Mouse (Mus musculus) hindbrain, embryonic 10.5 days (tissue): ENCODE measurements at regions not wholly inside any gene's neighbourhood (a gene's known extent, or its start where the extent isn't known, plus 50 kb on each side); places are given as distances from the start of the nearest gene placed in this dataset.
A peak's percentile ranks its signal among the peaks of the same experiment; 100 is the strongest.

Experiments used
- DNase-seq: peaks from one replicate; pipeline ENCODE4 v3.0.0-alpha.2; 2017; ENCODE audit warnings: low spot score
- H3K27ac ChIP-seq: fragments of 300-500 bp; sonication (generic); 2 replicates; pipeline ENCODE4 v1.5.1; 2016; ENCODE audit warnings: mild to moderate bottlenecking, moderate library complexity
- H3K27me3 ChIP-seq: fragments of 300-500 bp; sonication (generic); 2 replicates; pipeline ENCODE4 v1.6.1; 2016; ENCODE audit warnings: mild to moderate bottlenecking; ENCODE audit not compliant: poor library complexity, insufficient read depth, severe bottlenecking
- H3K36me3 ChIP-seq: fragments of 300-500 bp; sonication (generic); 2 replicates; pipeline ENCODE4 v1.6.1; 2016; ENCODE audit warnings: mild to moderate bottlenecking, moderate library complexity
- H3K4me1 ChIP-seq: fragments of 300-500 bp; sonication (generic); replicated peaks from 2 replicates; pipeline ENCODE4 v1.6.1; 2016; ENCODE audit warnings: mild to moderate bottlenecking
- H3K4me3 ChIP-seq: fragments of 300-500 bp; sonication (generic); 2 replicates; pipeline ENCODE4 v1.5.1; 2016; ENCODE audit warnings: mild to moderate bottlenecking, moderate library complexity
- H3K9me3 ChIP-seq: fragments of 300-500 bp; sonication (generic); 2 replicates; pipeline ENCODE4 v1.6.1; 2016; ENCODE audit warnings: mild to moderate bottlenecking, moderate library complexity
- WGBS: fragments of 180-500 bp; shearing (Covaris S2); methylation state at CpG from one replicate; pipeline ENCODE4 v1.1.7; 2016; 5-methylcytosine and 5-hydroxymethylcytosine counted together

DNA sequence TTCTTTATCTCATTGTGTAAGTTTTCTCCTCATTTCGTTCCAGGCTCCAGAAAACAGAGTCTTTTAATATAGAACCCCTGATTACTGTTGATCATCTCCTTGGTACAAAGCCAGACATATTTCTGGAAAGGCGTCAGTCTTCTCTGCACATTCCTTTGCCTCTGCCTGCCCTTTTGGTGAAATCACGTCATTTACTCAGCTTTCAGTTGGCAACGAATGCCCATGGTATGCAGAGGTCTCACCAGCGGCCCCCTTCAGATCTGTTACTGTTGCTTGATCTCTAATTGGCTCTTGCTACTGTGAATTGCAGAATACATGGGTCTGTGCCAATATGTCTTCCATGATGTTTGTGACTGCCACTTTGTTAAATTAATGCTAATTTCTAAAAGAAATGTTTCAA is 412.0 kb upstream of the Pitx2 start:
- Histone ChIP-seq H3K36me3 (no peaks in the 10 kb centered on the region), H3K27me3 (no peaks in the 10 kb centered on the region), H3K9me3 (no peaks in the 10 kb centered on the region), H3K4me1 (0 out of 2 replicates have a peak, but pooled peaks cover 4% of the 10 kb centered on the region), H3K4me3 (no peak overlapping the region), H3K27ac (no peak overlapping the region)
- WGBS = 85% methylated on average over 5 of the region's 5 CpGs
- DNase-seq = no peak

DNA sequence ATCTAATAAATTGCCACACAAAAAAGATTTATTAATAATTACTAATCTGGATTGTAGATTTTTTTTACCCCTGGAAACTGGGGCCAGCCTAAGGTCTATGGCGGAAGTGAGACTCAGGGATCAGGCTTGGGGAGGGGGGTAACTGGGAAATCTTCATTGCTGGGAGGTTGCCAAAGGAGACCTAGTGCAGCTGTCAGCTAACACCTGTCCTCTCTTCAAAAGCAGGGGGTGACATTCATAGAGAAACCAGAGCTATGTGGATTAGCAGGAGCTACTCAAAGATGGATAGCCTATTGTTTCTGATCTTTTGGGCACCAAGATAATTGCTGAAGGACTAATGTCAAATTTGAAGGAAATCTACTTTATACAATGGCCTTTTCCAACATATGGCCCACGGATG is 403.7 kb upstream of the Pitx2 start:
- Histone ChIP-seq H3K4me1 (0 out of 2 replicates have a peak, but pooled peaks cover 8% of the 10 kb centered on the region), H3K9me3 (no peaks in the 10 kb centered on the region), H3K27me3 (no peaks in the 10 kb centered on the region), H3K27ac (no peak overlapping the region), H3K36me3 (no peaks in the 10 kb centered on the region), H3K4me3 (no peak overlapping the region)
- no peak for DNase-seq
- 90% methylated on average over 2 of the region's 2 CpGs for WGBS

DNA sequence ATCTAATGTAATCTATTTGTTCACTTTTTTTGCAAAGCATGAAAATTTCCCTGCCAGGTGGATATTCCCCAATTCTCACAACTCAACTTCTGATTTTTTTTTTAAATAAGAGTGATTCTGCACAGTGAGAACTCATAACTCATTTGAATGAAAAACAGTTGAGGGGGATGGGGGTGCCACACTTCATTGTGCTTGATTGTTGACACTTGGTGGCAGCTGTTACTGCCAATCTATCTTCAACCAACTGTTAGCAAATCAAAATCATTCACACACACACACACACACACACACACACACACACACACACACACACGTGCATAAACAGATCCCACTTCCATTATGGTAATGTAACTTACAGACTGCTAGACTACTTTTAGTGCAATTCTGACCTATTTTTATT is 401.8 kb upstream of the Pitx2 start:
- H3K27me3 ChIP-seq = no peaks in the 10 kb centered on the region
- DNase-seq = no peak
- no peaks in the 10 kb centered on the region for H3K9me3 ChIP-seq
- H3K4me1 ChIP-seq = 0 out of 2 replicates have a peak, but pooled peaks cover 4% of the 10 kb centered on the region
- H3K4me3 ChIP-seq = no peak overlapping the region
- 74% methylated on average over 1 of the region's 1 CpGs for WGBS
- H3K27ac ChIP-seq = no peak overlapping the region
- H3K36me3 ChIP-seq = no peaks in the 10 kb centered on the region

DNA sequence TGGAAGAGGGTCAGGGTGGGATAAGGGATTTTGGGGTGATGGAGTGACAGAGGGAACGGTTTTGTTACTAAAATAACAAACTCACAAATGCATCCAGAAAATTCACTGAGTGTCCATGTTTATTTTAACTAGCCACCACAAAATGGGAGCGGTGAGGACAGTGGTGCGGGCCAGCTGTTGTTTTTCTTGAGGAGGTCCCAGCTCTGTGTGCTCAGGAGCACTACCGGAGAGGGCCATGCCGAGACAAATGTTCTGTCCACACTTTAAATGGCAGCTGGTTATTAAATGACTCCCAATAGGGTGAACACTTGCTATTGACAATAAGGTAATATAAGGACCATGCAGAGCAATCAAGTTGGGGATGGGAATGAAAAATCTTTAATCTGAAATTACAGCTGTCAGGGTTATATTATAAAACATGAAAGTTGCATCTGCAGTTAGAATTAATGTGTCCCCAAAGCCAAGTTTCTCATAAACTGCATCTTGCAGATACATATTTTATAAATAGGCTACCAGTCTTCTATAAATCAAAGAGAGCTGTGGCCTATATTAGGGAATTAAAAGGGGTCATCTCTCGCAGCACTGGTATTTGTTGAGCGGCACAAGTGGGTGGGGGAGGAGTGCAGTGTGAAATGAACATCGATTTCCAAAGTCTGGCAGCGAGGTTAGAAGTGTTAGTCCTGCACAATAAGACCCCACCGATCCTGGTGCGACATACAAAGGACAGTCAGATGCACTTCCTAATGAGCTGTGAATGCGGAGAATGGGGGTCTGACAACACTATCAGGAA is 370.1 kb upstream of the Pitx2 start:
- H3K27ac ChIP-seq = no peak overlapping the region
- H3K4me3 ChIP-seq = no peak overlapping the region
- H3K36me3 ChIP-seq = no peaks in the 10 kb centered on the region
- peak; percentile 8 for DNase-seq
- peaks cover 9% of the 10 kb centered on the region for H3K4me1 ChIP-seq
- H3K27me3 ChIP-seq = peaks cover 5% of the 10 kb centered on the region; the same call in 1 of the 2 replicates
- H3K9me3 ChIP-seq = no peaks in the 10 kb centered on the region
- whole genome bisulfite sequencing = 39% methylated on average over 12 of the region's 12 CpGs

DNA sequence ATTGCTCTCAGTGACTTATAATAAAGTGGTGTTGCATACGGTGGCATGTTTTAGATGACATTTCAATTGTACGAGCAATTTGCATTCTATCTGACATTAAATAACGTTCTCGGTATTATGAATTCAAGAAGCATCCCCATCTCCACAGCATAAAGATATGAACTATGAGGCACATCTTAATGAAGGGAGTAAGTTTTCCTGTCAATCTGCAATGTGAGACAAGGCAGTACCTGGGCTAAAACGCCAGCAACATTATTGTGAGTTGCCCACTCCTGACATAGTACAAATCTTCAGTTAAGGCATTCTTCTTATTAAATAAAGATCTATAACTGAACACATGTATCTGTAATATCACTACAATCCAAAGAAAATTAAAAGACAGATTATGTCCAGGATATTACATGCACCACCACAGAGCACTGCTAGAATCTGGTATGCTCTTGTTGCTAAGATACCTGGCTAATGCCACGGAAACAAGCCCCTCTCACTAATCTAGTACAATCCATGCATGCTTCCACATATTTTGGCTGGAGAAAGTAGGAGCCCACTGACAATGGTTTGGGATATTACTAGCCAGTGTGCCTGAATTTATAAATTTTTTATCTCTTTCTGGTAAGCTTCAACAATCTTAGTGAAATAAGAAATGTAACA is 349.2 kb upstream of the Pitx2 start:
- Histone ChIP-seq H3K9me3 (no peaks in the 10 kb centered on the region), H3K4me1 (no peaks in the 10 kb centered on the region), H3K27ac (no peak overlapping the region), H3K27me3 (no peaks in the 10 kb centered on the region), H3K36me3 (no peaks in the 10 kb centered on the region), H3K4me3 (no peak overlapping the region)
- no peak for DNase-seq
- 89% methylated on average over 6 of the region's 6 CpGs for WGBS

DNA sequence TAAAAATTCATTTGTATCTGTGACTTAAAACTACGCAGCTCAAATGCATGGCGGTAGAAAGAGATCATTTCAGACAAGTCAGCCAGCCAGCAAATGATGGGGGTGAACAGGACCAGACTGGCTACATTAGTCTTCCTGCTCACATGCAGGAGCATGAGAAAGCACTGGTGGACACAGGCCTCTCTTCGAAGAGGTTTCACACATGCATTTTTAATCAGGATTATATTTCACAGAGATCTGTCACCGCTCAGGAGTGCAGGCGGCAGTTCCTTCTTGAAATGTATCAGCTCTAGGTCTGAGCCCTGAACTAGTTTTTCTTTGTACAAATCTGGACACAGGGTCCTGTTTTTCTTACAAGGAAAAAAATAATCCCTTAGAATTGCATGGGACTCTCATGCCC is 343.2 kb upstream of the Pitx2 start:
- peak; percentile 6 for DNase-seq
- Histone ChIP-seq H3K4me3 (no peak overlapping the region), H3K9me3 (no peaks in the 10 kb centered on the region), H3K27ac (no peak overlapping the region), H3K27me3 (no peaks in the 10 kb centered on the region), H3K36me3 (no peaks in the 10 kb centered on the region), H3K4me1 (no peaks in the 10 kb centered on the region)
- 77% methylated on average over 5 of the region's 5 CpGs for WGBS

DNA sequence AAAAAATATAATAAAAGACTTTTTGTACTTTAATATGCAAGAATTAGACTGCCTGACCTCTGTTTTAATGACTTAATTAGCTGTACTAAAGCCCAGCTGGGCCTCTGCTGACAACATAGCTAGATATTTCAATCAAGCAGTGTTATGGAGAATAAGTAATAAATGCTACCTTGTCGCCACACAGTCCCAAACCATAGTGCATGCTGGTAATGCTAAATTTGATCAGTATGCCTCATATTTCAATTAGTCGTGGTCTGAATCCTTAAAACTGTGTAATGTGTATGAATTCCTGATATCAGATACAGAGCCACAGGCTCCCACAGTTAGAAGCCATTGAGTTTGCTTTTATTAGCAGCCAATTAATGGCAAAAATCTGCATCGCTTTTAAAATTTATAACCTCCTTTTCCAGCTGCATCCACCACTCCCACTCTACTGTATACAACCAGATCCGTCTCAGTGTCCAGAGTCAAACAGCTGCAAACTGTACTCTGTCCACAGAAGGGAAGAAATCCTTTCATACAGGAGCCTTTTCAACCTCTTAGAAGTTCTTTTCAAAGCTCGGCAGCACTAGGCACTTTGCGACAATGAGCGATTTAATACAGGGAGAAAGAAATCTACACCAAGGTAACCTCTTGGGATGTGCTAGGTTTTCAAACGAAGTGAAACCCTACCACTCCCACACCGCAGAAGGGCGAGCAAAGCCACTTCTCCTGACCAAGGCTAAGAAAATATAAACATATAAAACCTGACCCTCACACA is 317.8 kb upstream of the Pitx2 start:
- 50% methylated on average over 10 of the region's 10 CpGs for WGBS
- H3K36me3 ChIP-seq = no peaks in the 10 kb centered on the region
- no peaks in the 10 kb centered on the region for H3K9me3 ChIP-seq
- H3K27ac ChIP-seq = no peak overlapping the region
- no peaks in the 10 kb centered on the region for H3K27me3 ChIP-seq
- DNase-seq = peak; percentile 2
- no peak overlapping the region for H3K4me3 ChIP-seq
- 0 out of 2 replicates have a peak, but pooled peaks cover 5% of the 10 kb centered on the region for H3K4me1 ChIP-seq

DNA sequence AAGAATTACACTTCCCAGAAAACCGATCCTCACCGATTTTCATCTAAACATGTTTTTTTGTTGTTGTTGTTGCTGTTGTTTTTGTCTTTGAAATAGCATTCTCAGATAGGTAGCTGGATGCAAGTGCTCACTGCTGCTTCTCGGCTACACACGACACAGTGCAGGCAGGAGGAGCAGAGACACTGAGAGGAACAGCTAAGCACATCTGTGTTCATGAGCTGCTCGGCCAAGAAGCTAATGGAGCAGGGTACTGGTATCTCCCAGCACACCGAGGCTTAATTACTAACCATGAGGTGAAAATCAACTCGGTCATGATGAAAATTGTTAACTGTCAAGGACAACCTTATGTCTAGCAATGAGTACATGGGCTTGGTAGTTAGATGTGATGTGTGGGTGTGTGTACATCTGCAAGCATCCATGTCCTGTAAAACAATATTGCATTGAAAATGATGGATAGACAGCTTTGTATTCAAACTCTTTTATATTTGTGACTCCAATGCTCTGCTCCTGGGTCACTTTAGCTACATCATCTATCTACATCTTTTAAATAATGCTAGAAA is 316.0 kb upstream of the Pitx2 start:
- Histone ChIP-seq H3K36me3 (no peaks in the 10 kb centered on the region), H3K27me3 (no peaks in the 10 kb centered on the region), H3K9me3 (no peaks in the 10 kb centered on the region), H3K4me1 (0 out of 2 replicates have a peak, but pooled peaks cover 5% of the 10 kb centered on the region), H3K27ac (no peak overlapping the region), H3K4me3 (no peak overlapping the region)
- 80% methylated on average over 7 of the region's 7 CpGs for WGBS
- DNase-seq = no peak

DNA sequence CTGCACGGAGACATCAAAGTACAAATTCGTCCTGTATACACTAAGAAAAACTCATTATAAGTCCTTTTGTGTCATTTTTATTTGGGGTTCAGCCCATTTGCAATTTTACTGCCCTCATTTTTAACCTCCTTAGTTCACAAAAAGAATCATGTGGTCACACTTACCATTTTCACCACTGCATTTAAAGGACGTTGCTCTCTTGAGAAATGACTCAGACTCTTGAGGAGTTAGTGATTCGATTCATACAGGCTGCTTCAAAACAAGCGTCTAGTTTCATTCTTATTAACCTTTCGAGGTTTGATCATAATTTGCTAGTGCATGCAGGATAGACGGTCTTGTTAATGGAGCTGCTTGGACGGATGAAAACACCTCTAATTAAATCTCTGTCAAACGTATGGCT is 313.0 kb upstream of the Pitx2 start:
- Histone ChIP-seq H3K27me3 (no peaks in the 10 kb centered on the region), H3K4me1 (0 out of 2 replicates have a peak, but pooled peaks cover 5% of the 10 kb centered on the region), H3K9me3 (no peaks in the 10 kb centered on the region), H3K4me3 (no peak overlapping the region), H3K36me3 (no peaks in the 10 kb centered on the region), H3K27ac (no peak overlapping the region)
- no peak for DNase-seq
- 78% methylated on average over 9 of the region's 9 CpGs for WGBS

DNA sequence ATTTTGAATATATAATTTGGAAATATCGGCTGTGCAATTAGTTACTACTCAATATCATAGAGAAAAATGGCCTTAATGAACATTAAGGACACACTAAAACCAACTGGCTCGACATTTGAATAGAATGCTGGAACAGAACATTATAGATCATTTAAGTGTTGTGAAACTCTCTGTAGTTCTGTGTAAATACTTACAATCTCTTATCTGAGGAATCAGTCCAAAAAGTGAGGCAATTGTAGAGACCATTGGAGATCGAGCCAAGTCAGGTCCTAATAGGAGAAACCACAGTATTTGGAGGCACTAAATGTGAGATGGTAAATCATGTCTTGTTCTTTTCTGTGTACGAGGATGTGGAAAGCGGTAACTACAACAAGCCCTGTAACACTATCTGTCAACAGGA is 308.6 kb upstream of the Pitx2 start:
- no peaks in the 10 kb centered on the region for H3K36me3 ChIP-seq
- H3K27ac ChIP-seq = no peak overlapping the region
- H3K9me3 ChIP-seq = no peaks in the 10 kb centered on the region
- no peak for DNase-seq
- WGBS = 92% methylated on average over 5 of the region's 5 CpGs
- H3K4me3 ChIP-seq = no peak overlapping the region
- no peaks in the 10 kb centered on the region for H3K4me1 ChIP-seq
- no peaks in the 10 kb centered on the region for H3K27me3 ChIP-seq

DNA sequence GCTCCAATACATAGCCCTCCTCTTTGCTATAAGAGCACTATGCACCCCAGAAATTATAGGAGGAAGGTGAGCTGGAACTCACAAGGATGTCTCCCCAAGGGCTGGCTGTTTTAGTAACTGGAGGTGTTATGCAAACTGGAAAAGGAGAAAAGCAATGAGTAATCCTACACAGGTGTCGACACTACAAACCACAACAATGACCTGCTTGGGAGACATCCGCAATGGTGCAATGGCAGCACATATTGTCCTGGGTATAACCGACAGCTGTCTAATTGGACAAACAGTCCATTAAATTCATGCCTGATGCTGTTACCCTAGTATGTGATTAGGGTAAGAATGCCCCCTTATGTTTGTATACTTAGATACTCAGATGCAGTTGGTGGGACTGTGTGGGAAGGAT is 303.1 kb upstream of the Pitx2 start:
- Histone ChIP-seq H3K4me3 (no peak overlapping the region), H3K4me1 (no peaks in the 10 kb centered on the region), H3K36me3 (no peaks in the 10 kb centered on the region), H3K27ac (no peak overlapping the region), H3K27me3 (no peaks in the 10 kb centered on the region), H3K9me3 (no peaks in the 10 kb centered on the region)
- 95% methylated on average over 3 of the region's 3 CpGs for WGBS
- no peak for DNase-seq

DNA sequence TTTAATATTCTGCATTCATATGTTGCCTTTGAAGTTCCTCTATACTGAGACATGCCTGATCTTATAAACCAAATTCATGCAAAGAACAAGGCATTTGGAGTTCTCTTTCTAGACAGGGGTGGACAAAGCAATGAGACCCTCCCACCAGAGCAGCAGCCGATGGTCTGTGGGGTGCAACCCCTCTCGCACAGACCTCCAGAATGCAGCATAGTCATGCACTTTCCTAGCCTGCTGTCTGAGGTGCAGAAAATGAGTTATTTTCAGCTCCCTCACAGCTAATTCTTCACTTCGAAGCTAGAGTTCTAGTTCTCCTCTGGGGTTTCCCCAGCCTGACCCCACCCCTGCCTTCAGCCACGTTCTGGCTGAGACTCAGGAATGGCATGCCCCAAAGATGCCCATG is 288.6 kb upstream of the Pitx2 start:
- H3K36me3 ChIP-seq = no peaks in the 10 kb centered on the region
- no peak for DNase-seq
- H3K9me3 ChIP-seq = no peaks in the 10 kb centered on the region
- no peak overlapping the region for H3K4me3 ChIP-seq
- no peak overlapping the region for H3K27ac ChIP-seq
- WGBS = 61% methylated on average over 4 of the region's 4 CpGs
- H3K27me3 ChIP-seq = no peaks in the 10 kb centered on the region
- no peaks in the 10 kb centered on the region for H3K4me1 ChIP-seq

DNA sequence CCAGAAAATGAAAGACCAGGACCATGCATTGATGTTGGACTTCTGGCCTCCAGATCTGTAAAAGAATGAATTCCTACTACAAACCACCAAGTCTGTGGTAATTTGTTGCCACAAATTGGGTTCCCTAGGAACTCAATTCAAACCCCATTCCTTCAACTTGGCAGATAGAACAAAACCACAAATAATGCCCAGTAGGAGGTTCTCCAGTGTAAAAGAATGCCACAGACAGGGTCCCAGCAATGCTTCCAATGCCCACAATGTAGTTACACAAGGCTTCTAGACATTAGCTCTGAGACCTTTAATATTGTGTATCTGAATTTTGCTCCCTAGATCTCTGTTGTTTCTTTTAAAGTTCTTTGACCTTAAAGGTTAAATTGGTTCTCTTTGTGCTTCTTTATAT is 278.2 kb upstream of the Pitx2 start:
- Histone ChIP-seq H3K27ac (no peak overlapping the region), H3K4me1 (no peaks in the 10 kb centered on the region)

More for the DNA sequence above, 278.2 kb upstream of the Pitx2 start:
- no peak for DNase-seq
- H3K27me3 ChIP-seq = no peaks in the 10 kb centered on the region
- H3K9me3 ChIP-seq = no peaks in the 10 kb centered on the region
- H3K4me3 ChIP-seq = no peak overlapping the region
- H3K36me3 ChIP-seq = no peaks in the 10 kb centered on the region
